Mouse (Mus musculus): ENCODE measurements around the gene Cox10.

GRCm38 (mm10) chr11:64019235-64019634 is 60.0 kb downstream of the Cox10 start:
- TF ChIP-seq MXI1 (IDR thresholded peaks at IDR 0.05; ENCODE audit: low read depth, low read length) (no peak), MAFK (IDR thresholded peaks at IDR 0.05; ENCODE audit: borderline replicate concordance, low read depth, low read length) (no peak), CTCF (IDR thresholded peaks at IDR 0.05 in 2 of 3, conservative IDR thresholded peaks at IDR 0.05 in 1 of 3; ENCODE audit: control insufficient read depth in 1 of 3, insufficient read depth in 1 of 3, low read depth in 2 of 3, low read length in 3 of 3, poor library complexity in 1 of 3, severe bottlenecking in 1 of 3) (no peak), GABPA (IDR thresholded peaks at IDR 0.05; ENCODE audit: low read depth, low read length) (no peak), MAZ (IDR thresholded peaks at IDR 0.05; ENCODE audit: low read depth, low read length) (no peak)
